Mouse (Mus musculus): Measurements from ENCODE around the gene Ccr1. TPM values are rescaled to one million over a fixed set of nuclear protein-coding genes. Genes with fewer than 3 reads are reported as not detected.
"Not testable (repeated sequence)": the region's sequence is repeated elsewhere in the genome, so short reads cannot be mapped to it uniquely, and the experiment has no call there.

Ccr1 gene
- polyA plus RNA-seq, 1 experiment from 2014 or later = 2.8 TPM

GRCm38 (mm10) chr9:123978308-123978707, 9.8 kb upstream of the Ccr1 start, which contains the start of gene Ccr1l1:
Ccr1l1 (minus strand) TSS chr9:123978408.
- no peak within 1 kb of the TSS for H3K9ac ChIP-seq (ENCODE audit: low read depth, low read length)
- H3K36me3 ChIP-seq (ENCODE audit: insufficient read depth, low read length) = no peaks in the 10 kb centered on the region
- no peak within 1 kb of the TSS for H3K4me2 ChIP-seq (ENCODE audit: low read length)
- H3K27me3 ChIP-seq (ENCODE audit: insufficient read depth, low read length) = no peaks in the 10 kb centered on the region
- H3K4me3 ChIP-seq (replicated peaks; ENCODE audit: low read depth, low read length) = no peak within 1 kb of the TSS
- WGBS = 44% methylated on average over 1 of the region's 1 CpGs
- H3K9me3 ChIP-seq (replicated peaks; ENCODE audit: low read length) = no peaks in the 10 kb centered on the region
- no peaks in the 10 kb centered on the region for H3K4me1 ChIP-seq (replicated peaks; ENCODE audit: insufficient read depth, low read length)
- no peak for DNase-seq (ENCODE audit: low spot score)
- no peak for ATAC-seq (replicated peaks; ENCODE audit: low FRiP score, low read depth)
- H3K27ac ChIP-seq = no peak within 1 kb of the TSS
- TF ChIP-seq CTCF (IDR thresholded peaks at IDR 0.05; ENCODE audit: low read depth) = no peak

- DNase-seq (ENCODE audit: low spot score) (no peak), ATAC-seq (replicated peaks; ENCODE audit: low FRiP score, low read depth) (no peak)
- H3K27ac ChIP-seq = no peak overlapping the region
- 81% methylated on average over 9 of the region's 9 CpGs for WGBS
- no peaks in the 10 kb centered on the region for H3K36me3 ChIP-seq (ENCODE audit: insufficient read depth, low read length)
- H3K4me3 ChIP-seq (replicated peaks; ENCODE audit: low read depth, low read length) = no peak overlapping the region
- no peak overlapping the region for H3K9ac ChIP-seq (ENCODE audit: low read depth, low read length)
- no peaks in the 10 kb centered on the region for H3K4me1 ChIP-seq (replicated peaks; ENCODE audit: insufficient read depth, low read length)
- H3K4me2 ChIP-seq (ENCODE audit: low read length) = no peak overlapping the region
- no peaks in the 10 kb centered on the region for H3K27me3 ChIP-seq (ENCODE audit: insufficient read depth, low read length)
- no peaks in the 10 kb centered on the region for H3K9me3 ChIP-seq (replicated peaks; ENCODE audit: low read length)
- no peak for TF ChIP-seq CTCF (IDR thresholded peaks at IDR 0.05; ENCODE audit: low read depth)
Measured at GRCm38 (mm10) chr9:123976876-123977663, 8.6 kb upstream of the Ccr1 start.

- ATAC-seq (replicated peaks; ENCODE audit: low FRiP score, low read depth) (no peak), DNase-seq (ENCODE audit: low spot score) (no peak)
- H3K27me3 ChIP-seq (ENCODE audit: insufficient read depth, low read length) = no peaks in the 10 kb centered on the region
- no peak overlapping the region for H3K27ac ChIP-seq
- TF ChIP-seq CTCF (IDR thresholded peaks at IDR 0.05; ENCODE audit: low read depth) = no peak
- H3K9ac ChIP-seq (ENCODE audit: low read depth, low read length) = no peak overlapping the region
- H3K4me2 ChIP-seq (ENCODE audit: low read length) = no peak overlapping the region
- 78% methylated on average over 2 of the region's 2 CpGs for WGBS
- no peak overlapping the region for H3K4me3 ChIP-seq (replicated peaks; ENCODE audit: low read depth, low read length)
- no peaks in the 10 kb centered on the region for H3K4me1 ChIP-seq (replicated peaks; ENCODE audit: insufficient read depth, low read length)
- H3K36me3 ChIP-seq (ENCODE audit: insufficient read depth, low read length) = no peaks in the 10 kb centered on the region
- no peaks in the 10 kb centered on the region for H3K9me3 ChIP-seq (replicated peaks; ENCODE audit: low read length)
Measured at GRCm38 (mm10) chr9:123975630-123976029, 7.1 kb upstream of the Ccr1 start.

- not testable (repeated sequence) for ATAC-seq (replicated peaks; ENCODE audit: low FRiP score, low read depth); H3K9ac ChIP-seq (ENCODE audit: low read depth, low read length); H3K4me2 ChIP-seq (ENCODE audit: low read length); H3K9me3 ChIP-seq (replicated peaks; ENCODE audit: low read length); H3K4me1 ChIP-seq (replicated peaks; ENCODE audit: insufficient read depth, low read length); H3K36me3 ChIP-seq (ENCODE audit: insufficient read depth, low read length); H3K4me3 ChIP-seq (replicated peaks; ENCODE audit: low read depth, low read length); DNase-seq (ENCODE audit: low spot score); H3K27me3 ChIP-seq (ENCODE audit: insufficient read depth, low read length); H3K27ac ChIP-seq
- WGBS = 86% methylated on average over 1 of the region's 4 CpGs
Measured at GRCm38 (mm10) chr9:123966858-123967495, 1.5 kb downstream of the Ccr1 start.

GRCm38 (mm10) chr9:123964776-123965175, 3.7 kb downstream of the Ccr1 start:
- Histone ChIP-seq H3K9me3 (replicated peaks; ENCODE audit: low read length) (no peaks in the 10 kb centered on the region), H3K4me1 (replicated peaks; ENCODE audit: insufficient read depth, low read length) (no peaks in the 10 kb centered on the region), H3K27me3 (ENCODE audit: insufficient read depth, low read length) (no peaks in the 10 kb centered on the region), H3K27ac (no peak overlapping the region), H3K9ac (ENCODE audit: low read depth, low read length) (no peak overlapping the region), H3K36me3 (ENCODE audit: insufficient read depth, low read length) (no peaks in the 10 kb centered on the region), H3K4me3 (replicated peaks; ENCODE audit: low read depth, low read length) (no peak overlapping the region), H3K4me2 (ENCODE audit: low read length) (no peak overlapping the region)
- ATAC-seq (replicated peaks; ENCODE audit: low FRiP score, low read depth) (no peak), DNase-seq (ENCODE audit: low spot score) (no peak)
- whole genome bisulfite sequencing = 75% methylated on average over 3 of the region's 3 CpGs
- TF ChIP-seq CTCF (IDR thresholded peaks at IDR 0.05; ENCODE audit: low read depth) = no peak

GRCm38 (mm10) chr9:123960161-123960560, 8.3 kb downstream of the Ccr1 start:
- TF ChIP-seq CTCF (IDR thresholded peaks at IDR 0.05; ENCODE audit: low read depth) = no peak

More at GRCm38 (mm10) chr9:123960161-123960560, 8.3 kb downstream of the Ccr1 start:
- Histone ChIP-seq H3K4me2 (ENCODE audit: low read length) (no peak overlapping the region), H3K9me3 (replicated peaks; ENCODE audit: low read length) (no peaks in the 10 kb centered on the region), H3K4me1 (replicated peaks; ENCODE audit: insufficient read depth, low read length) (no peaks in the 10 kb centered on the region), H3K36me3 (ENCODE audit: insufficient read depth, low read length) (no peaks in the 10 kb centered on the region), H3K27me3 (ENCODE audit: insufficient read depth, low read length) (no peaks in the 10 kb centered on the region), H3K4me3 (replicated peaks; ENCODE audit: low read depth, low read length) (no peak overlapping the region), H3K9ac (ENCODE audit: low read depth, low read length) (no peak overlapping the region), H3K27ac (no peak overlapping the region)
- no peak for DNase-seq (ENCODE audit: low spot score)
- no peak for ATAC-seq (replicated peaks; ENCODE audit: low FRiP score, low read depth)
- 64% methylated on average over 1 of the region's 1 CpGs for WGBS
